Mouse (Mus musculus): ENCODE measurements around the gene Eid1.

The Eid1 gene

DNA sequence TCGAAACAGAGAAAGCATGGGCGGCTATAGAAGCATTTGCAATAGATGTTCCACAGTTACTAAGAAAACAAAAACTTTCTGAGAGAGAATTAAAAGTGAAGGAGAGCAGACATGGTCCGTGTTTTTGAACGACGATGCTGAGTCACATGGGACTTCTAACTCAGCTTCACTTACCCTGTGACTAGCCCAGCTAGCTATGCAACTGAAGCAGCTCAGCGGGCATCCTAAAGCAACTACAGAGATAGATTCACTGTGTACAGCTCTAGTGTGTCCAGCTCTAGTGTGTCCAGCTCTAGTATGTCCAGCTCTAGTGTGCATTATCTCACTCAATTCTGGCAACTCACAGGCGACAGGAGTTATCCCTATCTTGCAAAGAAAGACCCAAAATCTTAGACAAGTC, 5.2 kb upstream of the Eid1 start:
- no peak for DNase-seq (ENCODE audit: low read depth, low spot score)

DNA sequence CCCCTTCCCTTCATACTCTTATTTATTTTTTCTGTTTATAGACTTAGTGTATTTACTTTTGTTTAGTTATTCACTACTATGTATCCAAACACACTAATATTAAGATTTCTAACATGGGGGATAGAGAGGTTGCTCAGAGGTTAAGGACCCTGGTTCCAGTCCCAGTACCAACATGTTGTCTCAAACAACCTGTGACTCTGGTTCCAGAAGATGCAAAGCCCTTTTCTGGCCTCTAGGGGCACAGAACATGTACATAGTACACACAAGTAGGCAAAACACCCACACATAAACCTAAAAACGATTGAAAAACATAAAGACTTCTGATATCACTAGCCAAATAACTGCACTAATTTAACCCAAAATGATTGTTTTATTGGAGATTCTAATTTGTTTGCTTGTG, 2.0 kb upstream of the Eid1 start:
- DNase-seq (ENCODE audit: low read depth, low spot score), result peak; percentile 50

DNA sequence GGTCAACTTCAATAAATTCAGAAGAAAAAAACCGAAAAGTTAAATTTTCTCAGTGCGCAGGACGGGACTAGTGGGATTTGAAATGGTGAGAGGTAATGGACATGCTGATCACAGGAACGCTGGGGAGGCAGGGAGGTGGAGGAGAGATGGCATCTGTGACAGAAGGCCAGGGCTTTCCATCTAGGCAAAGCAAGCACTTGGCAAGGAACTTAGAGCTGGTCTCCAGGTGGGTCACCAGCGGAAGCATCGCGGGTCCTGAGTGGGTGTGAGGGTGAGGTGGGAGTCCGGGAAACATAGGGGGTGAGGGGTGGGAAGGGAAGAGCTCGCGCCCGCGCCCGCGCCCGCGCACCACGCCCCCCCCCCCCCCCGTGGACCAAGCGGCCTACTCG, 333 bp upstream of the Eid1 start:
- peak; percentile 51 for DNase-seq (ENCODE audit: low read depth, low spot score)

DNA sequence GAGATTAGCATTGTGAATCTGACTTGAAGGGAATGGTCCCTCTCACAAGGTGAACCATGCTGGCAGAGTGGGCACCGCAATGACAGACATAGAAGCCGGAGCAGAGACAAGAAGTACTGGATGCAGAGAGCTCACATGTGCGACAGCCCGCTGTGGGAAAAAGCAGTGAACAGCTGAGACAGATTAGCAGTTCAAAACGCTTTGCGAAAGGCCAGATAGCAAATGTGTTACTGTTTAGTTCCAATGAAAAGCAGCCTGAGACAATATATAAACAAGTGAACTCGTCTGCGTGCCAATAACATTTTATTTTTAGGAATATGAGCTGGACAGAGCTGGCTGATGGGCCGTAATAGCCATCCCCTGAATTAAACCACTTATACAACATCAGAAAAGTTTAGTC, 8.9 kb downstream of the Eid1 start:
- no peak for DNase-seq (ENCODE audit: low read depth, low spot score)

DNA sequence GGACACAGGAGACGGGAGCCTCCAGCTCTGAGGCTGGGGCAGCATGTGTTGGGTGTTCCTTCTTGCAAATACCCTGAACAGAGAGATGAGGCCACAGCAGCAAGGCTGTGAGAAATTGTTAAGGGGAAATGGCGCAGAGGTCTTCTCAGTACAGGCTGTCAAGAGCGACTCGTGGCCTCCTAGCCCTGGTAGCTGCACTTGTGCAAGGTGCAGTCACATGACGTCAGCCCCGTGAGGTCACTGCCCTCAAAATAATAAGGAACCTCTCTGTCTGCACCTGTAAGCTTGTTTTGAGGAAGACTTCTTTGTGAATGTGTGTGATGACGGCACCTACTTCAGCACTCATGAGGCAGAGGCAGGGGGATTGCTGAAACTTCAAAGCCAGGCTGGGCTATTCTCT, 11.0 kb downstream of the Eid1 start:
- no peak for DNase-seq (ENCODE audit: low read depth, low spot score)

DNA sequence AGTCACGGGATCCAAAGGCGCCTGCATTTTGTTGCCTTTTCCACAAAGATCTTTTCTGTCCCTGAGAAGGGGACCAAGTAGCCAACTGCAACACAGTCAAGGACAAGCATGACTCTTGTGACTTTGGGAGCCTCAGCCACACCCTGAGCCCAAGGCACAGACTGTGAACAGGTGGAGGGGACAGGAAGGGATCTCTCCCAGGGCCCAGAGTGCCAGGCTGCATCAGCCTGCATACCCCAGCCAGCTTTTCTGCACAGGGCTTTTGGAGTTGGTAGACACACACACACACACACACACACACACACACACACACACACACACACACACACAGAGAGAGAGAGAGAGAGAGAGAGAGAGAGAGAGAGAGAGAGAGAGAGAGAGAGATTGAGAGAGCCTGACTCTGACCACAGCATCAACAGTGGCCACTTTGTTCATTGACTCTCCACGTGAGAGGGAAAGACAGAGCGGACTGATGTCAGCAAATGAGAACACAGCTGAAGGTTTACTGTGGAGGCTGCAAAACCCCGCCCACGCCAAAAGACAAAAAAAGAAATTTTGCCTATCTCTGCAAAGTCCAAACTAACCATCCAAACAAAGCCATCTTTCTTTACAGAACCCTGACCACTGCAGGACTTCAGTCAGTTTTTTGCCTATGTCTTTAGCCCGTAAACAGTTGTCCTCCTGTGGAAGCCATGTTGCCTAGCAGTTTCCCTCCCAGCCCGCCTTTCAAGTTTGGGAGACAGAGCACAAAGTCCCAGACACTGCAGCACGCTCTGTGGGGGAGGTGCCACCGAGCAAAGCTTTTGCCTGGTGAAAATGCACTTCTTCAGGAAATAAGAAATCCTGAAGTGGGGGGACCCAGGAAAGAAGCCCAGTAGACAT, 11.9 kb downstream of the Eid1 start:
- peak; percentile 35 for DNase-seq (ENCODE audit: low read depth, low spot score)

DNA sequence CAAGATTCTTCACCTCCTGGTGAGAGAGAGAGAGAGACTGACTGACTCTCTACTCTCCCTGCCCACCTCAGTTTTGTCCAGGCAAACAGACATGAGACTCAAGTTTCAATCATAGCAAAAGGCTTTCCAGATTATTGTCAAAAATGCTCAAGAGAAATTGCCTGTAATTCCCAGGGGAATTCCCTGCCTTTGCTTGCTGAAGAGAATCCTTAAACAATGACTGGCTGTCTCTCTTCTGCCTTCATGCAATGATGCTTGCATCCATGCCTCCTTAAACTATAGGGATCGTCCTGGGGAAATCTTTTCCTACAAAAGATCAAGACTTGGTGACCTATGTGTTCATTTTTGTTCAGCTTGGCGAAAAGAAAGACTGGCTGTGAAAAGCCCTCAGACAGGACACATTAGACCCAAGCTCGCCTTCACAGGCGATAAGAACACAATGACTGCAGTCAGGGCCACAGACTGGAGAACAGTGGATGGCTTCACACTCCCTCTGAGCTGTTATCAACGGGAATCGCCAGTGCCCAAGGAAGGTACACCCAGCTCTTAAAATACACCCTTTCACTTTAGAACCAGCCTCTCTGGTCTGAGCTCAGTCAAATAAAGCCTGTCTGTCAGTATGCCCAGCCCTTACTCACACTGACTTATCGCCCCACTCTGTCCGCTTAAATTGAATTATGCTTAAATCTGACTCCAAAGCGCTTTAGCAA, 12.7 kb downstream of the Eid1 start:
- DNase-seq (ENCODE audit: low read depth, low spot score), result no peak

DNA sequence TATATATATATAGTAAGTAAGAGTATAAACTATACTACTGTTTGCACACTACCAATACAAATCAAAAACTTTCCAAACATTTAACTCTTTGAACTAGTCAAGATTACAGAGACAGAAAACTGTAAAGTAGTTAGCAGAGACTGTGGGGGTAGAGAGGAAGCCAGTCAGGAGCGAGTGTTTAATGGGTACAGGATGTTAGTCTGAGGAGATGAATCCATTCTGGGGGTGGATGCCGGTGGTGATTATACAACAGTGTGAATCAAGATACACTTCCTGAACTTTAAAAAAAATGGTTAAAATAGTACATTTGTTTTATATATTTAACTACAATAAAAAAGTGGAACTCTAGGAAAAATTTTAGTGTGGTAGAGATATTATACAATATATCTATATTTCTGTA, 19.1 kb downstream of the Eid1 start:
- DNase-seq (ENCODE audit: low read depth, low spot score), result no peak

DNA sequence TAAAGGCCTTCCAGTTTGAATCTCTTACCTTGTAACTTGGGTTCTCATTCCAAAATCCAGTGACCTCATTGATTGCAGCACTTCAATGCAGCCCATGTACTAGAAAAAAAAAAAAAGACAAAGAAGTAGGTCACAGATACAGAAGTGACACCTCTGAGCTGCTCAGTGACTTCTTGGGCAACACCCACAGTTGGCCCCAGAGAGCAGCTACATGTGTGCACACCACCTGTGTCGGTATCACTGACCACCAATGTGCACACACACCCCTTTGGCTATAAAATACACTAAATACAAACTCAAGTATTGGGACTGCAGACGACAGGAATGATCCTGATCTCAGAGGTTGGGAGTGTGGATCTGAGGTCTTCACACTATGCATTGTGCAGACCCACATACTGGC, 21.9 kb downstream of the Eid1 start:
- no peak for DNase-seq (ENCODE audit: low read depth, low spot score)

DNA sequence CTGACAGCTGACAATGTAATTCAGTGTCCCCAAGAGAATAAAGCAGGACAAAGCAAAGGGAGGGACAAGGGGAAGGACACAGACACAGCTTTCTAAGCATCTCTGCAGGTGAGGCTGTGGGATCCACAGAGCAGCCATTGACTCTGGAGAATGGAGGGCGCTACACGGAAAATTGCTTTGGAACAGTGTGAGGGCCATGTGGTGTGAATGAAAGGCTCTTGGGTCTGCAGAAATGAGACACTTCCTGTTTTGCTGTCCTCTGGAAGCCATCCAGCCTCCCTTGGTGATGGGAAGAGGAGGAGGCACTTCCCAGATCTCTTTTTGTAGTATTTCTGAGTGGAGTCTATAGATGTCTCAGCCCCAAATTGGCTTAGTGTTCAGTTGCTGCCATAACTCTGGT, 23.3 kb downstream of the Eid1 start:
- no peak for DNase-seq (ENCODE audit: low read depth, low spot score)

DNA sequence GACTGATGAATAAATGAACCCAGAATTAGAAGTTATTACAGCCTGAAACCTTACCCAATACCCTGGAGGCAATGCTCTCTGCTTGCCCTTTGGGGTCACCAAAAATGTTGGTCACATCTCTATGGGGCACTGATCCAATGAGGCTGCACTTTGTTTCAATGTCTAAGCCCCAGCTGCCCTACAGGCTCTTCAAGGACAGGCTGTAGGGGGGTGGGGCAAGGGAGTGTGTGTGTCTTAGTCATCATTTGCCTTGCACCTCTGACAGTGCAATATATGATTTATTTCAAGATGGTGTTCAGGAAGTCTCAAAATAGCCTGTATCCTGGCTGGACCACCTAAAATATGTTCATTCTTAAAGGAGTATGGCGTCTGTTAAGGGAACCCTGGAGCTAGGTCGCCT, 28.7 kb downstream of the Eid1 start:
- no peak for DNase-seq (ENCODE audit: low read depth, low spot score)

DNA sequence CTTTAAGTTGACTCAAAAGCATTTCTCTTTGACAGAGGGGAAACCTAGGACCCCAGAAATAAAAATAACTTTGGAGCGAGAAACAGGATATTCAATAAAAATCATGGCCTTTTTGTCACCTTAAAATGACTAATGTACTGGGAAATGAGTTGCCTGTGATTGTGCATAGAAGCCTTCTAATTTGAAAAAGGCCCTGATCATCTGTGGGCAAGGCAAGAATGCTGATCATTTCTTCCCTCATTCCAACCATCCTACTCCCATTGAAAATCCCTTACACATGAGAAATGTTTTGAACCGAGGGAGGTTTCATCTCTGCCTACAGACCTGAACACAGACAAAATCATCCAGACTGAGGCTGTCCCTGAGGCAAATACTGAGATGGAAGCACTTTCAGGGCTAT, 30.0 kb downstream of the Eid1 start:
- no peak for DNase-seq (ENCODE audit: low read depth, low spot score)

DNA sequence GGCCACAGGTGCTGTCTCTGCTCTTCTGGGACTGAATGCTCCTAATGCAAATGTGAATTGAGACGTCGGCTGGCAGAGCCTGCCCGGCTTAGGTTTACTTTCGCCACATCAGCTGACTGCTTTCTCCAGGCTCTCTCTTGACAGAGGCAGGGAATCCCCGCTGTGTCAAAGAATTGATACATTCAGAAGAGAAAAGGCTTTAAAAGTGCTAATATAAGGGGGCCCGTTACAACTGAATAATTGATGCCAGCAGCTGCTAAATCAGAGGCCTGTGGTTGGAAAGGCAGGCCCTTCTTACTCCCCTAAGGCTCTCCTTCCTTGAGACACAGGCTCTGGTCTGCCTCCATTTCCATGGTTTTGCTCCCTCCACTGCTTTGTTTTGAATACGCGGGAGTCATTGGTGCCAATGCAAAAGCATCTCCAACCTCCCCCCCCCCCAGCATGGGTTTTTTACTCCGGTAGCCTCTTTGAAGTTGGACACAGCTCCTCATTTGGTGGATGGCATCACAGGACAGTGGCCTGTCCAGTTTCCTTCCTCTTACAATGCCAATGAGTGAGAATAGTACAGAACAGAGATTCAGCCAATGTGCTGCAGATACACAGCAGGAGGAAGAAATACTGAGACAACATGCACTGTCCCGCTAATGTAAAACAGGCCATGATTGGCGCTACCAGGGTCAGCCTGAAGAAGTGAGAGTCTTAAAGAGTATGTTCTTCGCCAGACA, 32.2 kb downstream of the Eid1 start:
- DNase-seq (ENCODE audit: low read depth, low spot score), result peak; percentile 95

DNA sequence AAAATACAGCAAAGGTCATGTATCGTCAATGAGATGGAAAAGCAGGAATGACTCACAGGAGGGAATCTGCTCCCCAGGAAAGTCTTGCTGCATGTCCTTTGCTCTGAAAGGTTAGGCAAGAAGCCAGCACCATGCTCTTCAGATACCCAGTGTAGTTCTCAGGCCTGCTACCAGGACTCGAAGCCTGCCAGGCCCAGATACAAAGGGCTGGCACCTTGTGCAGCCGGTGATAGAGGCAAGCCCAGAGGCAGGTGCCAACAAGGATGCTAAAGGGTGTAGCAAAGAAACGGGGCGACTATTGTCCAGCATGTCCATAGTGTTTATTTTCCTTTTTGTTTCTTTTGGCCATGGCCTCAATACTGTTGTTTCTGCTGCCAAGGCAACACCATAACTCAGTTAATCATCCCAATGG, 33.6 kb downstream of the Eid1 start:
- no peak for DNase-seq (ENCODE audit: low read depth, low spot score)

DNA sequence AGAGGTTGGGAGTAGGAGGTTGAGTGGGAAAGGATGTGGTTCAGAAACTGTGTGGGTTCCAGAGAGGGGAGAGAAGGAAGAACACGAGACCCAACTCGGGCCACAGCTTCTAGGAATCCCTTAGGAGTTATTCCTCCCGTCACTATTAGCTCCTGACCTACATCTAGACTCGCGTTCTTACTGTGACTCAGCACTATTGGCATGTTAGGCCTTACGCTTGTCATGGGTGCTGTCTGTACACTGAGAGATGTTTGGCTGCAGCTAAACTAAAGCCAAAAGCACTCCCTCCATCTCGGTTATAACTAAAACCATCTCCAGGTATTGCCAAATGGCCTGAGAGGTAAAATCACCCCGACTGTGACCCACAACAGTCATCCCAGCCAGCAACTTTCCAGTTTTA, 43.7 kb downstream of the Eid1 start:
- DNase-seq (ENCODE audit: low read depth, low spot score), result peak; percentile 56

DNA sequence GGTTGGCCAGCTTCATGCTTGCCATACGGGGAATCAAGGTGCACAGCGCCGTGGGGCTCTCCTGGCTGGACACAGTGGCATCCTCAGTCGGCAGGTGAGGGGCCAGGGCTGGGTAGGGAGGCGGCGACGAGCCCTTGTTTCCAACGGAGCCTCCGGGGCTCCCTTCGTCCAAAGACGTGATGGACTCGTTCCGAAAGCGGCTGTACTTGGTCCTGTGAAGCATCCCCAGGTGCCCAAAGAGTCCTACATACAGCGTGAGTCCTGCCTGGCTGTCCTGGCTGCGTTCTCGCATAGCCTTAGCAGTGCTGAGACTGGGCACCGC, 50.2 kb downstream of the Eid1 start:
- DNase-seq (ENCODE audit: low read depth, low spot score), result no peak

DNA sequence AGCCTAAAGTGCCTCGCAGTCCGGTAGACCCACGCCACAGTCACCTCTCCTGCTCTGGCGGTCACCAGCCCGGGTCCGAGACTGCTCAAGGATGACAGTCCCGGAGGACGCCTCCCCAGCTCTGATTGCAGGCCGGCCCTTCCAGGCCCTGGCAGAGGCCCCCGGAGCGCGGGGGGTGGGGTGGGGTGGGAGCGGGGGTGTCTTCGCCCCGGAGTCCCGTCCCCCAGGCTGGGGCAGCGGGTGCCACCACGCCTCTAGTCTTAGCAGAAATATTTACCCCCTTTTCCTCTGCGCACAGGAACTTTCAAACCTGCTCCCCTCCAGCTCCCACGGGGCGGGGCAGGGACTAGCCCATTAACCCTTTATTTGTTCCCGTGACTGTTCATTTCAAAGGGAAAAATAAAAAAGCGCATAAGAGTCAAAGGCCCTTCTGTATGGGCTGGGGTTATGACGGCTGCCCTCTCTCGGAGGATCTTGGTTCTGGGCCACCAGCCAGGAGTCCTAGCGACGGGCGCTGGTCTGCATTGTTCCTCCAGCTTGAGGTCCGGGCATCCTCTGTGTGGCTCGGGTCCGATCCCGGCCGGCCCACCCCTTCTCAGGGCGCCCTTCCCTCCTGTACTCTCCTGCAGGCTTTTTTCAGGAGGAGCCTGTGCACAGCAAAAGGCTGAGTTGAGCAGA, 50.7 kb downstream of the Eid1 start:
- DNase-seq (ENCODE audit: low read depth, low spot score), result peak; percentile 45

DNA sequence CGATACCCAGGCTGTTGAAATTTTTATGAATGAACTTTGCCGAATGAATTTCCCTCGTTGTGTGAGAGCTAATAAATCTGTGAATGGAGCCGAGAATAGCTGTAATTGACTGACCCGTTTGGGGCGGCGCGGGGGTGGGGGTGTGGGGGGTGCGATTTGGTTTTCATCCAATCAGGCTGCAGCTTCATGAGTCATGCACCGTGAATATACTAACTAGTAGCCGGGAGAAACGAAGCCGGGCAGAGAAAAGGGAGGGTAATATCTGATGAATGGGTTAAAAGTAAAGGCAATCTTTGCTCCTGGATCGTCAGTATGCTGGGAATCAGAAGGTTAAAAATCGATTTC, 51.2 kb downstream of the Eid1 start, which contains the start of gene Shc4:
Gene Shc4 (minus strand): TSS at position 63 of the 345 bp plus-strand sequence.
- no peak for DNase-seq (ENCODE audit: low read depth, low spot score)
